Mouse (Mus musculus) small intestine, adult 2 months (tissue): ENCODE data around the gene Glis3.

ENCODE experiments used
- CTCF ChIP-seq: fragments of 200-500 bp; IDR thresholded peaks from 2 replicates; pipeline ENCODE4 v1.5.1; 2012; ENCODE audit warnings: low read depth, mild to moderate bottlenecking, control low read depth, inconsistent platforms, low read length, moderate library complexity, mixed read lengths; ENCODE audit not compliant: insufficient replicate concordance, insufficient read length; ENCODE audit errors: extremely low read depth
- POLR2A ChIP-seq: fragments of 200-500 bp; IDR thresholded peaks from 2 replicates; pipeline ENCODE4 v1.6.1; 2012; ENCODE audit warnings: low read depth, mild to moderate bottlenecking, control low read depth, inconsistent platforms, low read length, moderate library complexity

GRCm38 (mm10) chr19:28389146-28389545, 290.7 kb downstream of the Glis3 start:
- TF ChIP-seq CTCF (no peak), POLR2A (no peak)
